Mouse (Mus musculus) brain, embryonic 18.5 days (tissue): ENCODE results near the gene Tmem123.

ENCODE experiments used
- DNase-seq: peaks from one replicate; pipeline ENCODE4 v3.0.0-alpha.2; 2012; ENCODE audit warnings: low read depth, low spot score

Tmem123 gene

GRCm38 (mm10) chr9:7824916-7825315, 61.1 kb downstream of the Tmem123 start:
- DNase-seq: no peak

DNA sequence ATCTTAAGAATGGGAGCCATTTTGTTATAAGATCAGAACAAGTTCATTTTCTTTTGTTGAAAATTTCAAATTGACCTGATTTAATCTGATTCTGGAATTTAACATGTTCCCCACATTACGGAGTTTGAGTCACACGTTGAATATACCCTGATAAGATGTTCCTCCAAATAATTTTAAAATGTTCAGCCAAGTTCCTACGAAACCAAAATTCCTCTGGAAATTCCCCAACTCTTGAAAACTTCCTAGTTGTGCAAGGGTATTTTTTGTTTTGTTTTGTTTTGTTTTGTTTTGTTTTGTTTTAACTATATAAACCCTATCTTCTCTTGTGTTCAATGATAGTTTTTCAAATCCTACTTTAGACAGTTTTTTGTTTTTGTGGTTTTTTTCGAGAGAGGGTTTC, 64.9 kb downstream of the Tmem123 start:
- no peak for DNase-seq

DNA sequence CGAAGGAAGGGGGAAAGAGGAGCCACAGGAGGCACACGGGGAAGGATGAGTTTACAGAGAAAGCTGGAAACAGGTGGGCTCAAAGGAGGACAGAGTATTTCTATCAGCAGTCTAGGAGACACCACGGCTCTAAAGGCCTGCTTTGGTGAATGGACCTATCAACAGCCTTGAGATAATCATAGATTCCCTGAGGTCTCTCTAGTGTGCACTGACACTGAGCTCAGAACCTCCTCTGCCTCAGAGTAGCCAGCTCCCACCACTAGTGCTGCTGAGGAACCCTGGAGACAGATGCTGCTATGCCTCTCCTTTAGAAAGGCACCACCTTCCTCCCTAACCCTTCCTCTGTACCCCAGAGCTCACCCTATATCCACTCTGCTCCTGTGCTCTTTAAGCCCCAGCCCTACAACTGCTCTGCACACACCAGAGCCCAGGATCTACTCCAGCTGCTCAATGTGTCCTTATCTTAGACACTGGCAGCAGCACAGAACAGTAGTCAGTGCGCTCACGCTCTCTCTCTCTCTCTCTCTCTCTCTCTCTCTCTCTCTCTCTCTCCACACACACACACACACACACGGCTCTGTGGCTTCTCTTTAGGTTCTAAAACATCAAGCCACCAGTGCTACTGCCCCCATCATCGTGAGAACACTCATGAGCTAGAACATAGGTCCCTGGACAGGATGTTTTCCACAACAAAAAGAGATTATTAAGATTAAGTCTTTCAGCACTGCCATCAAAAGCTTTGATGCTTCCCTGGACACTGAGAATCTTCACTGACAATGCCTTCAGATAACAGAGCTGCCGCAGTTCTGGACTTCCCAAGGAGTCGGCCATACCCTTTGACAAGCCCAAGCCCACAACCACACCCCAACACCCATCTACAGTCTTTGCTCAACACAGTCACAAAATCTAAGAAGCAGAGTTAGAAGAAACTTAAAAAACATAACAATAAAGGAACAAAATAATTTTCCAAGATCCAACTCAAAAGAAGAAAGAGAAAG, 66.0 kb downstream of the Tmem123 start:
- DNase-seq: no peak

- DNase-seq: no peak
Observed at GRCm38 (mm10) chr9:7833421-7833820, 69.6 kb downstream of the Tmem123 start.

DNA sequence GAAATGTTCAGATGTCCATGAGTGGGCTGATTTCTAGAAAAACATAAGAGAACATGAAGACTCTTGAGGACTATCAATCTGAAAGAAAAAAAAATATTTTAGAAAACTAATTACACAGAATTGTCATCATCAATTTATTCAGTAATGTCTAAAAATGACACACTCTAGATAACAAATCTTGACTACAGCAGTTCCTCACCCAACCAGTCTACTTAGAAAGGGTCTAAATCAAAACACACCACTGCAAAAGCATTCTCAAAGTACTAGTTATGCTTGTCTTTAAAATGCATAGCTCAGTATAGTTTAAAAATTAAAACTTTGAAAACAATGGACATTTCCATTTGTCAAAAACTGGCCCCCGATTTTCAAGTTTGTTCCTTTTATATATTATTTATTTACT, 71.5 kb downstream of the Tmem123 start:
- DNase-seq: no peak

GRCm38 (mm10) chr9:7836331-7836730, 72.5 kb downstream of the Tmem123 start:
- DNase-seq: no peak

GRCm38 (mm10) chr9:7836905-7837805, 73.3 kb downstream of the Tmem123 start, which contains the start of gene Birc2:
Gene Birc2, minus strand, starts transcription at chr9:7837064.
- peak; percentile 94 for DNase-seq

DNA sequence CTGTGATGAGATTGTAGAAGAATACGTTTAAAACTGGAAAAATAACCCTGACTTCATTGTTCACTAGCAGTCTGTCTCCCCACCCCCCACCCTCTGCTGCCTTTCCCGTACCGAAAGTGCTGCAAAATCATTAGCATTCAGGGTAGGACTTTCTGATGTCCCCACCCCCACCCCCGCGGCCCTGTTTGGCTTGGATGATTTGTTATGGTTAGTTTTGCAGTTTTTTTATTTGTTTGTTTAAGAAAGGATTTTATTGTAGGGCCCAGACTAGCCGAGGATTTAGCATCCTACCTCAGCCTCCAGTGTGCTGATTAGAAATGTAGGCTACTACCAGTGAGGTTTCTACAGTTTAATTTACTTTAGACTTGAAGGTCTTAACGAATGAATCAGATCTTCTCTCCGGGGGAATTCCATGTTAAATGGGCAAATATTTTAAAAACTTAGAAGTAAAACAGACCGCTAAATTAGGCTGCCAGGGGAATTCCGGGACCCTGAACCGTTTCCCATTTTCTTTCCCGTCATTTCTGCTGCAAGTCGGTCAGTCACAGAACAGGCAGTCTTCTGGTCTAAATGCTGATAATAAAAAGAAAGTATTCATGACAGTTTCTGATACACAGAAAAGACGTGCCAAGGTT, 74.1 kb downstream of the Tmem123 start:
- peak; percentile 30 for DNase-seq

DNA sequence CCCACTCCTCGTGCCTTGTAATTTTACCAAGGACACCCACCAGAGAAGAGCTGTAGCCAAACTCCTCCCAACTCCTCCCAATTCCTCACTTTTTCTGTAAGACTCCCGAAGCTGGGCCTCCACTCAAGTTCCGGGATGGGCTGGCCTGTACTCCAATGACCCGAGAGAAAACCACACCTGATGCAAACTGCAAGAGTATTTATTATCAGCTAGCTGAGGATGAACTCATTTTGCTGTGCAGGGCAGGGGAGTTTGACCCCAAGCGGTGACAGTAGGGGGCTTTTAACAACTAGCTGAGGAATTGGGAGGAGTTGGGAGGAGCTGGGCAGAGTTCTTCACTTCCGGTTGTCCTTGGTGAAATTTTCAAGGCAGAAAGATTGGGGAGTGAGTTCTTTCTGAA, 77.4 kb downstream of the Tmem123 start:
- no peak for DNase-seq
